Mouse (Mus musculus) testis, adult 2 months (tissue): Measurements from ENCODE around the gene Cyba. TPM values are rescaled to one million over a fixed set of nuclear protein-coding genes. Genes with fewer than 3 reads are reported as not detected.

Experiments
- H3K27ac ChIP-seq: fragments of 200-500 bp; 2 replicates; pipeline ENCODE4 v1.5.1; 2012; ENCODE audit warnings: low read depth, low read length; ENCODE audit not compliant: control insufficient read depth, insufficient read depth
- H3K27me3 ChIP-seq: fragments of 200-500 bp; 2 replicates; pipeline ENCODE4 v1.6.1; 2012; ENCODE audit warnings: mild to moderate bottlenecking, low read length, moderate library complexity; ENCODE audit not compliant: control insufficient read depth, insufficient read depth
- H3K36me3 ChIP-seq: fragments of 200-500 bp; 2 replicates; pipeline ENCODE4 v1.6.1; 2012; ENCODE audit warnings: mild to moderate bottlenecking, low read length; ENCODE audit not compliant: control insufficient read depth, insufficient read depth
- H3K4me1 ChIP-seq: fragments of 200-500 bp; 2 replicates; pipeline ENCODE4 v1.6.1; 2012; ENCODE audit warnings: low read length; ENCODE audit not compliant: control insufficient read depth, insufficient read depth
- H3K4me3 ChIP-seq: fragments of 200-500 bp; 2 replicates; pipeline ENCODE4 v1.5.1; 2012; ENCODE audit warnings: low read depth, mild to moderate bottlenecking, low read length, moderate library complexity, mixed read lengths; ENCODE audit not compliant: control insufficient read depth
- CTCF ChIP-seq: fragments of 200-500 bp; IDR thresholded peaks from 2 replicates; pipeline ENCODE4 v1.5.1; 2012; ENCODE audit warnings: low read depth, mild to moderate bottlenecking, inconsistent platforms, low read length, moderate library complexity; ENCODE audit not compliant: control insufficient read depth, insufficient read depth, insufficient replicate concordance
- POLR2A ChIP-seq: fragments of 200-500 bp; IDR thresholded peaks from 2 replicates; pipeline ENCODE4 v1.6.1; 2012; ENCODE audit warnings: low read depth, mild to moderate bottlenecking, inconsistent platforms, low read length, moderate library complexity; ENCODE audit not compliant: control insufficient read depth
- polyA plus RNA-seq: library from polyadenylated mRNA; depleted of rRNA; stranded (reverse); fragments of >200 nt; gene quantifications from 2 replicates; pipeline ENCODE4 v1.2.3, GENCODE M21; 2012

Cyba gene
- polyA plus RNA-seq, 1 experiment, result 8.0 TPM

- no peaks in the 10 kb centered on the region; the same call in 1 of the 2 replicates for H3K27me3 ChIP-seq
- no peak overlapping the region for H3K27ac ChIP-seq
- TF ChIP-seq CTCF, result no peak
- no peak for TF ChIP-seq POLR2A
Observed at GRCm38 (mm10) chr8:122428163-122428562, 4.6 kb downstream of the Cyba start.

GRCm38 (mm10) chr8:122427607-122428006, 5.1 kb downstream of the Cyba start:
- no peaks in the 10 kb centered on the region; the same call in 1 of the 2 replicates for H3K27me3 ChIP-seq

More at GRCm38 (mm10) chr8:122428163-122428562, 4.6 kb downstream of the Cyba start:
- Histone ChIP-seq H3K4me1 (peaks cover 20% of the 10 kb centered on the region), H3K4me3 (no peak overlapping the region), H3K36me3 (no peaks in the 10 kb centered on the region)

GRCm38 (mm10) chr8:122426145-122426544, 6.6 kb downstream of the Cyba start:
- H3K27me3 ChIP-seq, result no peaks in the 10 kb centered on the region
- H3K27ac ChIP-seq, result no peak overlapping the region
- TF ChIP-seq CTCF (no peak), POLR2A (no peak)
- peaks cover 7% of the 10 kb centered on the region for H3K4me1 ChIP-seq
- H3K4me3 ChIP-seq, result no peak overlapping the region
- H3K36me3 ChIP-seq, result no peaks in the 10 kb centered on the region

More at GRCm38 (mm10) chr8:122427607-122428006, 5.1 kb downstream of the Cyba start:
- no peak for TF ChIP-seq POLR2A
- no peak for TF ChIP-seq CTCF
- H3K36me3 ChIP-seq, result no peaks in the 10 kb centered on the region
- H3K4me1 ChIP-seq, result peaks cover 15% of the 10 kb centered on the region
- no peak overlapping the region for H3K27ac ChIP-seq
- no peak overlapping the region for H3K4me3 ChIP-seq

GRCm38 (mm10) chr8:122423659-122424058, 9.1 kb downstream of the Cyba start:
- no peak overlapping the region for H3K27ac ChIP-seq
- no peak for TF ChIP-seq CTCF
- H3K4me1 ChIP-seq, result no peaks in the 10 kb centered on the region
- no peaks in the 10 kb centered on the region for H3K27me3 ChIP-seq
- no peak overlapping the region for H3K4me3 ChIP-seq
- H3K36me3 ChIP-seq, result no peaks in the 10 kb centered on the region

- Histone ChIP-seq H3K36me3 (no peaks in the 10 kb centered on the region), H3K4me3 (no peak overlapping the region)
Observed at GRCm38 (mm10) chr8:122423217-122423616, 9.5 kb downstream of the Cyba start.

GRCm38 (mm10) chr8:122421376-122422070, 11.2 kb downstream of the Cyba start, which contains the start of gene Il17c:
Il17c (plus strand) TSS chr8:122422020.
- Histone ChIP-seq H3K4me1 (no peaks in the 10 kb centered on the region), H3K27me3 (no peaks in the 10 kb centered on the region), H3K27ac (no peak within 1 kb of the TSS), H3K4me3 (no peak within 1 kb of the TSS), H3K36me3 (no peaks in the 10 kb centered on the region)
- TF ChIP-seq POLR2A (no peak), CTCF (no peak)

More at GRCm38 (mm10) chr8:122423217-122423616, 9.5 kb downstream of the Cyba start:
- Histone ChIP-seq H3K27ac (no peak overlapping the region), H3K27me3 (no peaks in the 10 kb centered on the region), H3K4me1 (no peaks in the 10 kb centered on the region)
- TF ChIP-seq CTCF, result no peak
- no peak for TF ChIP-seq POLR2A

- Histone ChIP-seq H3K4me3 (no peak overlapping the region), H3K27me3 (no peaks in the 10 kb centered on the region), H3K27ac (no peak overlapping the region), H3K4me1 (no peaks in the 10 kb centered on the region), H3K36me3 (0 out of 2 replicates have a peak, but pooled peaks cover 2% of the 10 kb centered on the region)
- TF ChIP-seq POLR2A (no peak), CTCF (no peak)
Observed at GRCm38 (mm10) chr8:122419881-122420555, 12.7 kb downstream of the Cyba start.

- Histone ChIP-seq H3K4me3 (no peak overlapping the region), H3K27ac (no peak overlapping the region), H3K27me3 (no peaks in the 10 kb centered on the region), H3K36me3 (peaks cover 13% of the 10 kb centered on the region), H3K4me1 (no peaks in the 10 kb centered on the region)
- TF ChIP-seq CTCF (no peak), POLR2A (no peak)
Observed at GRCm38 (mm10) chr8:122415554-122415953, 17.2 kb downstream of the Cyba start.
